ENCODE assay signal across 14 mouse cellular contexts in genomic region chr1:156543999-156544398, GRCm38 (mm10). TPM values are rescaled to one million over a fixed set of nuclear protein-coding genes. Genes with fewer than 3 reads are reported as not detected.
DNase-seq lines count a peak whose midpoint lies in the region; ATAC-seq and TF ChIP-seq lines count a peak whose summit lies in the region.
"Had no signal": no experiment of that assay in that cellular context is flagged by ENCODE, and none has a peak within 500 bp of the region (broad histone marks: within the 10 kb centered on the region; RNA-seq: fewer than 3 reads in every experiment).

No protein-coding gene starts in this region.

- 17% methylated on average over 12 of the region's 12 CpGs for WGBS in heart, postnatal 0 days
- WGBS in liver, embryonic 11.5 days = 23% methylated on average over 12 of the region's 12 CpGs
- WGBS in intestine, embryonic 14.5 days = 20% methylated on average over 12 of the region's 12 CpGs
- 13% methylated on average over 12 of the region's 12 CpGs for WGBS in limb, embryonic 13.5 days
- 50% methylated on average over 12 of the region's 12 CpGs for WGBS in forebrain, postnatal 0 days

- H3K9ac ChIP-seq in heart, postnatal 0 days (replicated peaks; ENCODE audit: low read depth, low read length) = no peak overlapping the region
- H3K9ac ChIP-seq in liver, embryonic 11.5 days (ENCODE audit: low read depth, low read length) = no peak overlapping the region
- H3K9ac ChIP-seq in intestine, embryonic 14.5 days (ENCODE audit: low read length) = no peak overlapping the region
- H3K9ac ChIP-seq in limb, embryonic 13.5 days = no peak overlapping the region
- no peak overlapping the region for H3K9ac ChIP-seq in forebrain, postnatal 0 days
- H3K9ac ChIP-seq: forebrain, embryonic 15.5 days; limb, embryonic 15.5 days had no signal

- no peak for TF ChIP-seq CTCF in heart, postnatal 0 days (IDR thresholded peaks at IDR 0.05; ENCODE audit: low read depth)
- no peak for TF ChIP-seq CTCF in forebrain, postnatal 0 days (IDR thresholded peaks at IDR 0.05; ENCODE audit: low read depth)

- no peak for ATAC-seq in heart, postnatal 0 days (ENCODE audit: insufficient read depth, low read depth)
- ATAC-seq in liver, embryonic 11.5 days (replicated peaks; ENCODE audit: low FRiP score) = no peak
- no peak for ATAC-seq in intestine, embryonic 14.5 days (replicated peaks; ENCODE audit: low FRiP score, low TSS enrichment, low read depth)
- ATAC-seq in limb, embryonic 13.5 days (ENCODE audit: low FRiP score, low read depth) = no peak
- ATAC-seq in forebrain, postnatal 0 days = no peak
- ATAC-seq: forebrain, embryonic 15.5 days had no signal

- H3K4me1 ChIP-seq in heart, postnatal 0 days (ENCODE audit: control insufficient read depth, insufficient read depth) = no peaks in the 10 kb centered on the region
- no peaks in the 10 kb centered on the region; the same call in 1 of the 2 replicates for H3K4me1 ChIP-seq in liver, embryonic 11.5 days (replicated peaks; ENCODE audit: control insufficient read depth, insufficient read depth, low read length)
- H3K4me1 ChIP-seq in intestine, embryonic 14.5 days (replicated peaks; ENCODE audit: control insufficient read depth, insufficient read depth, low read length) = no peaks in the 10 kb centered on the region
- H3K4me1 ChIP-seq in limb, embryonic 13.5 days = no peaks in the 10 kb centered on the region
- H3K4me1 ChIP-seq in forebrain, postnatal 0 days (ENCODE audit: insufficient read depth) = no peaks in the 10 kb centered on the region
- H3K4me1 ChIP-seq: forebrain, embryonic 15.5 days; limb, embryonic 15.5 days had no signal

- no peaks in the 10 kb centered on the region for H3K27me3 ChIP-seq in heart, postnatal 0 days (ENCODE audit: control insufficient read depth, insufficient read depth, low read length)
- no peaks in the 10 kb centered on the region for H3K27me3 ChIP-seq in liver, embryonic 11.5 days (replicated peaks; ENCODE audit: control insufficient read depth, insufficient read depth, low read length)
- H3K27me3 ChIP-seq in intestine, embryonic 14.5 days (replicated peaks; ENCODE audit: control insufficient read depth, insufficient read depth, low read length) = no peaks in the 10 kb centered on the region
- H3K27me3 ChIP-seq in limb, embryonic 13.5 days = no peaks in the 10 kb centered on the region
- H3K27me3 ChIP-seq in forebrain, postnatal 0 days (ENCODE audit: insufficient read depth, low read length) = no peaks in the 10 kb centered on the region
- H3K27me3 ChIP-seq: CH12.LX; forebrain, embryonic 15.5 days; limb, embryonic 15.5 days had no signal

- no peak for TF ChIP-seq EP300 in heart, postnatal 0 days (IDR thresholded peaks at IDR 0.05; ENCODE audit: low read depth)

- H3K27ac ChIP-seq in heart, postnatal 0 days (ENCODE audit: low read depth) = no peak overlapping the region
- H3K27ac ChIP-seq in liver, embryonic 11.5 days (ENCODE audit: low read depth, low read length) = no peak overlapping the region
- H3K27ac ChIP-seq in intestine, embryonic 14.5 days (ENCODE audit: low read depth) = no peak overlapping the region
- H3K27ac ChIP-seq in limb, embryonic 13.5 days = no peak overlapping the region
- H3K27ac ChIP-seq in forebrain, postnatal 0 days (ENCODE audit: low read depth, low read length) = no peak overlapping the region
- H3K27ac ChIP-seq: forebrain, embryonic 15.5 days; left cerebral cortex, adult 2 months; limb, embryonic 15.5 days had no signal

- H3K36me3 ChIP-seq in heart, postnatal 0 days (replicated peaks; ENCODE audit: control insufficient read depth, insufficient read depth, low read length) = no peaks in the 10 kb centered on the region
- no peaks in the 10 kb centered on the region for H3K36me3 ChIP-seq in liver, embryonic 11.5 days (ENCODE audit: control insufficient read depth, insufficient read depth, low read length)
- no peaks in the 10 kb centered on the region for H3K36me3 ChIP-seq in intestine, embryonic 14.5 days (ENCODE audit: control insufficient read depth, insufficient read depth, low read length)
- H3K36me3 ChIP-seq in limb, embryonic 13.5 days = no peaks in the 10 kb centered on the region
- no peaks in the 10 kb centered on the region for H3K36me3 ChIP-seq in forebrain, postnatal 0 days (ENCODE audit: insufficient read depth)
- H3K36me3 ChIP-seq: forebrain, embryonic 15.5 days; limb, embryonic 15.5 days had no signal

- H3K4me3 ChIP-seq in heart, postnatal 0 days (ENCODE audit: low read depth, low read length) = no peak overlapping the region
- H3K4me3 ChIP-seq in liver, embryonic 11.5 days (ENCODE audit: low read depth, low read length) = no peak overlapping the region
- no peak overlapping the region for H3K4me3 ChIP-seq in intestine, embryonic 14.5 days (ENCODE audit: low read depth, low read length)
- H3K4me3 ChIP-seq in limb, embryonic 13.5 days = no peak overlapping the region
- H3K4me3 ChIP-seq in forebrain, postnatal 0 days (ENCODE audit: low read depth, low read length) = no peak overlapping the region
- H3K4me3 ChIP-seq: forebrain, embryonic 15.5 days; left cerebral cortex, adult 2 months; limb, embryonic 15.5 days had no signal

- no peak for DNase-seq in heart, postnatal 0 days (ENCODE audit: low spot score)
- no peak for DNase-seq in heart, postnatal 25 days (ENCODE audit: low spot score)
- DNase-seq in liver, embryonic 11.5 days (ENCODE audit: low spot score) = no peak
- DNase-seq in liver = no peak
- no peak for DNase-seq in intestine, embryonic 14.5 days (ENCODE audit: low spot score)
- DNase-seq in forebrain, postnatal 0 days = no peak
- DNase-seq: cerebellum, adult 11 months; cerebellum, postnatal 36 days; lung, postnatal 10 days had no signal

- H3K4me2 ChIP-seq in heart, postnatal 0 days (ENCODE audit: low read depth, low read length) = peak overlapping the region; percentile 15; the same call in 1 of the 2 replicates
- peak overlapping the region; percentile 1 for H3K4me2 ChIP-seq in liver, embryonic 11.5 days
- H3K4me2 ChIP-seq in intestine, embryonic 14.5 days (ENCODE audit: low read length) = peak overlapping the region; percentile 20; the same call in 1 of the 2 replicates
- peak overlapping the region; percentile 16; the same call in 1 of the 2 replicates for H3K4me2 ChIP-seq in limb, embryonic 13.5 days (replicated peaks)
- H3K4me2 ChIP-seq in forebrain, postnatal 0 days (ENCODE audit: low read depth) = no peak overlapping the region
- H3K4me2 ChIP-seq: forebrain, embryonic 15.5 days; limb, embryonic 15.5 days had no signal

- no peaks in the 10 kb centered on the region for H3K9me3 ChIP-seq in heart, postnatal 0 days (replicated peaks; ENCODE audit: control insufficient read depth, low read length)
- H3K9me3 ChIP-seq in liver, embryonic 11.5 days (ENCODE audit: control insufficient read depth, low read length) = no peaks in the 10 kb centered on the region
- no peaks in the 10 kb centered on the region for H3K9me3 ChIP-seq in intestine, embryonic 14.5 days (ENCODE audit: control insufficient read depth, low read length)
- H3K9me3 ChIP-seq in limb, embryonic 13.5 days = no peaks in the 10 kb centered on the region
- H3K9me3 ChIP-seq in forebrain, postnatal 0 days (ENCODE audit: low read length) = no peaks in the 10 kb centered on the region
- H3K9me3 ChIP-seq: forebrain, embryonic 15.5 days; limb, embryonic 15.5 days had no signal

- intact Hi-C loops in heart, postnatal 25 days (cut with DNase I) = no loop called here

RNA-seq across cellular contexts. Expression of gene Abl2, which starts 14.6 kb away (rescaled TPM):
- total RNA-seq in heart, postnatal 0 days (2014; rRNA removed; ENCODE audit: low replicate concordance) = 11.7 and 12.9 TPM in 2 replicates
- polyA plus RNA-seq in heart, postnatal 0 days (2015; fragmentation: Nextera tagmentation; extraction: Ambion mirVana) = 1.7 and 2.0 TPM in 2 replicates
- 10 to 100 TPM; 19.7 to 23.5 TPM for total RNA-seq in heart, postnatal 25 days (2021)
- polyA plus RNA-seq in liver, embryonic 11.5 days (2014; fragmentation: Nextera tagmentation; extraction: Ambion mirVana) = 3.0 and 4.0 TPM in 2 replicates
- 4.7 and 5.1 TPM in 2 replicates for polyA plus RNA-seq in intestine, embryonic 14.5 days (2014; fragmentation: Nextera tagmentation; extraction: Ambion mirVana)
- 5.3 and 5.5 TPM in 2 replicates for polyA plus RNA-seq in limb, embryonic 13.5 days (2015; fragmentation: Nextera tagmentation; extraction: Ambion mirVana)
- total RNA-seq in forebrain, postnatal 0 days (2014; rRNA removed) = 21.4 and 29.2 TPM in 2 replicates
- 2.8 and 4.6 TPM in 2 replicates for polyA plus RNA-seq in forebrain, postnatal 0 days (2015; fragmentation: Nextera tagmentation; extraction: Ambion mirVana)

RNA-seq across cellular contexts. Expression of gene Gm10031, which starts 20.2 kb away (rescaled TPM):
- total RNA-seq in heart, postnatal 0 days (2014; rRNA removed; ENCODE audit: low replicate concordance) = 9.1 and 13.9 TPM in 2 replicates
- 0.33 and 0.45 TPM in 2 replicates for polyA plus RNA-seq in heart, postnatal 0 days (2015; fragmentation: Nextera tagmentation; extraction: Ambion mirVana)
- total RNA-seq in heart, postnatal 25 days (2021) = 10 to 100 TPM; 47.4 to 53.4 TPM
- 0.08 and 0.14 TPM in 2 replicates for polyA plus RNA-seq in liver, embryonic 11.5 days (2014; fragmentation: Nextera tagmentation; extraction: Ambion mirVana)
- polyA plus RNA-seq in intestine, embryonic 14.5 days (2014; fragmentation: Nextera tagmentation; extraction: Ambion mirVana) = 0.39 and 0.69 TPM in 2 replicates
- 0.72 and 0.74 TPM in 2 replicates for polyA plus RNA-seq in limb, embryonic 13.5 days (2015; fragmentation: Nextera tagmentation; extraction: Ambion mirVana)
- total RNA-seq in forebrain, postnatal 0 days (2014; rRNA removed) = 21.8 and 24.6 TPM in 2 replicates
- polyA plus RNA-seq in forebrain, postnatal 0 days (2015; fragmentation: Nextera tagmentation; extraction: Ambion mirVana) = 0.49 and 0.75 TPM in 2 replicates
